Mouse (Mus musculus) MEL-GATA-1-ER (cell line): ENCODE measurements around the gene Ninl.

ENCODE experiments used
- DNase-seq: peaks from one replicate; pipeline ENCODE4 v3.0.0-alpha.2; 2012; ENCODE audit warnings: low read depth; ENCODE audit errors: extremely low read depth

Gene Ninl

DNA sequence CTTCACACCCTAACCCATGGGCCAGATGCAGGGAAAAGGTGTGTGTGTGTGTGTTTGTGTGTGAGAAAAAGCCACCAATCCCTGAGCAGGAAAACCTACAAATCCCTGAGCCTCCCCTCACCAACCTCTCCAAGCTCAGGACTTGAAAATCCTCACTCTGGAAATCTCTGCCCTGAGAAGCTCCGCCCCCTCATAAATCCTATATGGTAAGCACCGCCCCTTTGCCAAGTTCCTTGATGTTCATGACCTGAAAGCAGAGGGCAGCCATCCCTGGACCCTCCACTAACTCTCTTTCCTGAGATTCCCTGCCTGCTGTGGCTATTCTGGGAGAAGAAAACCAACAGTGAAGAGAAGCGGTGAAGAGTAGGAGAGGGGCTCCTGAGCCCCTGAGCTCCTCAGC is 40.2 kb downstream of the Ninl start:
- DNase-seq = no peak

DNA sequence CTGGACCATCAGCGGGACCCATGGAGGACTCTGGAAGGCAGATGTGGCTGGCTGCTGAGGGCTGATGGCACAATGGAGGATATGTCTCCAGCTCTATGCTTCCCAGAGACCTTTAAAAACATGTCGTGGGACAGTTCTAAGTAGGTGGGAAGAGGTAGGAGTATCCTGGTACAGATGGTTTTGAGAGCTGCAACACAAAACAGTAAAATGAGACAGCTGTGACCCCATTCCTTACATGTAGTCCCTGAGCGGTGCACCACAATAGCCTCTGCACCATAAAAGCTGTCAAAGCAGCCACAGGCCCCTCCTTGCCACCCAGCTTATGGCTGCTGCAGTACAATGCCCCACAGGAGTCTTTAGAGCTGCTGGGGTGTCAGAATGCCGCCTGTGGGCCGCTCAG is 41.6 kb downstream of the Ninl start:
- DNase-seq = no peak

DNA sequence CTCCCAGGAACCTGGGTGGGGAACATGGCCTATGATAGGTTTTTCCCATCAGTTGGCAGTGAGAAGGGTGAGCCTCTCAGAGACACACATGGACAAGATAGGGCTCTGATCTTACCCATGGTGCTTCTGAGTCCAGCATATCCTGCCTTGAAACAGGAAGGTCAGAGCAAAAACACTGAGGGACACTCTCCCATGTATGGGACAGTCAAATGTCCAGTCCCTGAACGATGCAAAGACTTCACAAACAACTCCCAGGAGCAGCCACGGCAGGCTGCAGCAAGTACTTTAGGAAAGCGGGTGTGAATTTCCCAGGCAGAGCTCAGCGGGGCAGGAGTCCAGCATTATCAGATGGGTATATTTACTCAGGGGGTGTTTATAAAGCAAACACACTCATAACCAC is 43.9 kb downstream of the Ninl start:
- no peak for DNase-seq

DNA sequence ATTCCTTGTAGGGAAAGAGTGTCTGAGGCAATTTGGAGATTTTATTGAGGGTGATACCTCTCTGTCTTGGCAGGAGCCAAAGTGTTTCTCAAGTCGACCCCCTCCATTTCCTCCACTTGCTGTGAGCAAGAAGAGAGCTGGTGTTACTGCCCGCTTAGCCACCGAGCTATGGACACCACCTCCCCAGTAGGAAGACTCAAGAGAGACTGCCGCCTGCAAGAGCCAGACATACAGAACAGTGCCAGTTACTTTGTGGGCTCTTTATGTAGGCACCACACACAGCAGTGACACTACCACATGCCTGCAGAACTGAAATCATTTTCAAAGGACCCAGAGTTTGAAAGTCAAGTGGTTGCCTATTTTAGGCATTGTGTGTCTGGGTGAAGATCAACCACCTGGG is 48.1 kb downstream of the Ninl start:
- no peak for DNase-seq

DNA sequence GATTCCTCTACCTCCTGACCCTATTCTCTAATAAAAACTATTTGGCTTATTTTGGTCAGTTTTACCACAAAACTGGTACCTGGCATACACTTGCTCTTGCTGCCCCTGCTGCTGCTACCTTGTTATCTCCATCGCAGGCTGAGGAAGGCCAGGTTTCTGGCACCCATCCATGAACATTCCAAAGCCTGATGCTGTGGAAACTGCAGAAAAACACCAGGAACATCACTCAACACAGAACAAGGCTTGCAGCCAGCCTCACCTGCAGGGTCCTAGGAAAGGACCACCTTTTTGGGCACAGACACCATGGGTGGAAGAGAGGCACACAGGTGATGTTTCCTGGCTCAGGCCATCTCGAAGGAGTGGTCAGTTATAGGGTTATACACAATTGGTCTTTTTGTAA is 48.7 kb downstream of the Ninl start:
- no peak for DNase-seq

DNA sequence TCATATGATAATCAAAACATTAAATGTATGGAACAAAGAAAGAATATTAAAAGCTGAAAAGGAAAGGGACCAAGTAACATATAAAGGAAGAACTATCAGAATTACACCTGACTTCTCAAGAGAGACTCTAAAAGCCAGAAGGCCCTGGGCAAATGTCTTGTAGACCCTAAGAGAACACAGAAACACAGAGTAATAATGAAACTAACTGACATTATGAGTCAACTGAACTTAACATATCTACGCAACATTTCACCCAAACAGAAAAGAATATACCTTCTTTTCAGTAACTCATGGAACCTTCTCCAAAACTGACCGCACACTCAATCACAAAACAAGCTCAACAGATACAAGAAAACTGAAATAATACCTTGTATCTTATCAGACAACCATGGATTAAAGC is 53.8 kb downstream of the Ninl start:
- DNase-seq = no peak

DNA sequence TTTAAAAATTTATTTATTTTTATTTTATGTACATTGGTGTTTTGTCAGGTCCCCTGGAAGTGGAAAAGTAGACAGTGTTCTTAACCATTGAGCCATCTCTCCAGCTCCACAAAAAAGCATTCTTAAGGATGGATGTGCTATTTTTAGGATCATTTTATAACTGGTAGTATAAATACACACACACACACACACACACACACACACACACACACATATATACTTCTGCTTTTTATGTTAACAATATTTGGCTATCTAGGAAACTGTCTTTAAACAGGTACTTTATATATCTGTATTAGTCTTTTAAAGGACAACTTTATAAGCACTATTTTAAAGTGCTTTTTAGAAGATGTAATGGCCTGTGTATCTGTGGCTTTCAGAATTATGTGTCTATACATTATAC is 57.1 kb downstream of the Ninl start:
- DNase-seq = peak; percentile 33

DNA sequence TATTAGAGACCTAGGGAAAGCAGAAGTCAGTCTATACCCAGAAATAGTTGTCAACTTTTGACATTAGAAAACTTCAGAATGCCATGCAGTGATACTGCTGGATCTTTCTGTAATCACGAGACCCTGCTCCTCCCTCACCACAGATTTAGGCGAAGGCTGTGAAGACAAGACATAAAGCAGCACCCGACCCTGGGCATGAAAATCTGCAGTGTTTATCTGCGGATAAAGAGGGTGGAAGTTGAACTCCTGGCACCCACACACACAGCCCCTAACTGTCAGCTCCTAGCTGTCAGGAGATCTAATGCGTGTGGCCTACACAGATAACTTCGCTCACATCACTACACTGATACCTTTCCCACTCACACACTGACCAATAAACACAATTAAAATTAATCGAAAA is 57.7 kb downstream of the Ninl start:
- peak; percentile 65 for DNase-seq

DNA sequence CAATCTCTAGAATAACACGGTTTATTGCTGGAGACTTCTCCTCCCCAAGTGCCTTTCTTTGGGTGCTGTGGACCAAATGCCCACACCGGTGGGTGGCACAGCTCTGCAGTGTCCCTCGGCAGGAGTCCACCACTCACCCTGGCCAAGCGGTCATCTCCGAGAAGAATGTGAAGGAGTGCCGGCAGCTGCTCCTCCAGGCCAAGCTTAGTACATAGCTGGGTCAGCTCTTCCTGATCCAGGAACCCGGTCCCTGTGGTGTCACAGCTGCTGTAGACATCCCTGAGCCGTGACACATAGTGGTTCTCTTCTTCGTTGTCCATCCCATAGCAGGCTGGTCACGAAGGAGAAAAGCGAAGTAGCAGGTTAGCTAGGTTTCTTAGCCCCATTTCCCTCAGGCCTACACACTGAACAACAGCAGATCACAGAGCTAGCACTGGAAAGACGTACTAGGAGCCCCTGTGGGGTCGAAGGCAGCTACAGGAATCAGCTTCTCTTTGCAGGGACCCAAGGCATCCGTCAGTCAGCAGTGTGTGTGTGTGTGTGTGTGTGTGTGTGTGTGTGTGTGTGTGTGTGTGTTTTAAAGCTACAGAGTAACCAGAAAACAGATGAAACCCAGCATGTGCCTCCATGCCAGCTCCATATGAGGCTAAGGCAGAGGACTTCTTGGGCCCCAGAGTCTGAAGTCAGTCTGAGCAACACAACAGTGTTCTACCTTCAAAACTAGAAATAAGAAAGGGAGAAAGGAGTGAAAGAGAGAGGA is 59.1 kb downstream of the Ninl start:
- no peak for DNase-seq

DNA sequence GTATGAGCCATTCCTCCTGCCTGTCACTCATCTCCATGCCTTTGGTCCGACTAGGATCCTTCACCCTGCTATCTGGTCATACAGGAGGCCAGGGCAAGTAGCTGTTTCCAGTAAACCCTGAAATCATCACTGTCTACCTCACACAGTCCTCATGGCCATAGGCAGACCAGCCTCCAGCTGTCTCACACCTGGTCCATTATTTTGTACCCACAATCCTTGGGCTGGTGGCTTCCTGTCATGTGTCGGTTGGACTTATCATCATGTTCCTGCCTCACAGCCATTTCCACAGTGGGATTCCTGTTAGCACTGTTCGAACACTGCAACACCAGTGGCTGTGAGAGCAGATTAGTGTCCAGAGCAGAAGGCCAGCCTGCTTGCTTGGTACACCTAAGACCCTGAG is 60.4 kb downstream of the Ninl start:
- no peak for DNase-seq

DNA sequence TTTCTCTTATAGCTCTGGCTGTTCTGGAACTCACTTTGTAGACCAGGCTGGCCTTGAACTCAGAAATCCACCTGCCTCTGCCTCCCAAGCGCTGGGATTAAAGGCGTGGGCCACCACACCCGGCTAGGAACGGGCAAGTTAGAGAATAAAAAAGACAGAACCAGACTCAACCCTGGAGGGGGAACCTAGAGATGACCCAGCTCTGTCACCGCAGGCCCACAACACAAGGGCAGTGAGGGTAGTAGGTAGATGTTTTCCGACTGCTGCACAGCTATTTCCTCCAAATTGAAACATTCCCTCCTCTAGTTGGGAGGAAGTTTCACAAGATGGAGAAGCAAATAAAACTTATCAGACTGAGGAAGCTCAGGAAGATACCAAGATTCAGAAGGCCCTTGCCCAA is 61.5 kb downstream of the Ninl start:
- no peak for DNase-seq

DNA sequence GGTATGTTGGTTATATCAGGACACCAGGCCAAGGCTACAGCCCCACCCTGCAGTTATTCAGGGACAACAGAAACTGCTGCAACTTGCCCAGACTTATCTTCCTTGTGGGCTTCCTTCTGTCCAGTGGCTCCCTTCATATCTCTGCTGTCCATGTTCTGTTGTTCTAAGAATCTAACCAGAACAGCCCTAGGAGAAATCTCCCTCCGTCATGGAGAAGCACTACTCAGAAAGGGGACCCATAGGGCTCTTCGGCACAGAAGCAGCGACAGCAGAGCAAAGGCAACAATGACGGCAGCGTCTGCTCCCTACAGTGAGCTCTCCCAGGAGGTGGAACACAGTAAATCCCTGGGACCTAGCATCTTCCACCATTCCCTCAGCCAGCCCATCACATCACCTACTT is 62.3 kb downstream of the Ninl start:
- DNase-seq = peak; percentile 77

DNA sequence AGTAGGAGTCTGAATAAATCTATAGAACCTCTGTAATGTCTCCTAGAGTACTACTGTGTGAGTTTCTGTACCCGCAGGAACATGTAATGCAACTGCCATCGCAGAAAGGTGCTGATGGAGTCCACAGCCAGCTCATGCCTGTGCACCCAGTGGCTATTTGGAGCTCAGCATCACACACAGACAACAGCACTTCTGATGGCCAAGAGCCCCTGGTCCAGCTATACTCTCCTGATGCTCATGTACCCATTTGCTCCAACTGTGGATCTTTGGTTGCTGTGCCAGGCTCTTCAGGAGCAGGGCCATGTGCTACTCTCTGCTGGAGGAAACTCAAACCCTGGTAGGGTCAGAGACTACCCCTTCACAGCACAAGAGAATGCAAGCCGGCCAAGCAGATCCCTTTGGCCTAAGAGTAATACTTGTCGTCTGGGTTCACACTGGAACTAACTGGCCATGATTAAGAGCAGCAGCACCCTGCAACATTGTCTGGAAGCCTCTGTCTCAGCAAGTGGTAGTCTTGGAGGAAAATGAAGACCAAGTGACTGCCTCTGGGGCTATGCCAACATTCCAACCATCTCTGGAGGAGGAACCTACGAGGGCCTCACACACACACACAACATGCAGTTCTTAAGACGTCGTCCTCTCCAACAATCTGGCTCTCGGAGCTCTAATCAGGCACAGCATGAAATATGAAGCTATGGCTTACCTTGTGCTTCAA is 65.6 kb downstream of the Ninl start:
- no peak for DNase-seq

DNA sequence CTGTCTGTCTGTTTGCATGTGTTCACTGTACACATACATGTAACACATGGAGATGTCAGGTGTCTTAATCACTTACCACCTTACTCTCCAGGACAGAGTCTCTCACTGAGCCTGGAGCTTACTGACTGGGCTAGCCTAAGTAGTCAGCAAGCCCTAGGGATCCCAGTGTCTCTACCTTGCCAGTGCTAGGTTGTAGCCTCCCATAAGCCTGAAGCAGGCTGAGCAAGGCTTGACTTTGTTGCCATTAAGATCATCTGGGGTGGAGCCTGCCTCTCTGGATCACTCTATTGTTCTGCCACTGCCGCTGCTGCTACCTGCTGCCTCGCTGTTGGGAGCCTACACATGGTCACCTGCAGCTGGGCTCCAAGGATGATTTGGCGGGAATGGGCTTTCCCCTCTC is 66.5 kb downstream of the Ninl start:
- no peak for DNase-seq

DNA sequence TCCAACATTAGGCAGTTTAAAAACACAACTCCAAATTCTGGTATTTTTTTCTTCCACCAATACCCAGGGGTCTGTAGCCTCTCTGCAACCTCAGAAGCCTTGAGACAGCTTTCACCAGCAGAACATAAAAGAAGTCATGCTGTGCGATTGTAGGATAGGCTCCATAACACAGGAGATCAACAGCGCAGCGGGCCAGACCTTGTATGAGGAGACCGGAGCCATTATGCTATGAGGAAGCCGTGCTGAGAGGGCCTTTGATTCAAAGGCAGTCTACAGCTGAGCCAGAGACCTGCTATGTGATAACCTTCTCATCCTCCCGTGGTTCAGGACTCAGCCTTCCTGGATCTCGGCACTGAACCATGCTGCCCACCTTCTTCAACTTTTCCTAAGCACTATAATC is 67.3 kb downstream of the Ninl start:
- DNase-seq = no peak

DNA sequence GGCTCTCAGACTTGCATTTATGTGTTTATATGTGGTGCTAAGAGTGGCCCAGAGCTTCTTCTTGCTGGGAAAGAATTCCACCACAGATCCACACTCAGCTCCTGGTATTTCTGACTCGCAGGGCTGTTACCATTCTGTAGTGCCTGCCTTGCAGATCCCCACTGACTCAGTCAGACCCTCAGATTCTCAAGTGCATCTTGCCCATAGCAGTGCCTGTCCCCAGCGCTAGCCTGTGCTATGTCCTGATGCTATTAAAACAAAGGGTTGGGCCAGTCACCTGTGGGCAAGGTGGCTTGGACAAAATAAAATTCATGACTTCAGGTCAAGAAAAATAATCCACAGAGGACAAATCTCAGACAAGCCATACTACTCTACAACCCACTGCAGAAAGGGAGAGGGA is 70.0 kb downstream of the Ninl start:
- no peak for DNase-seq

DNA sequence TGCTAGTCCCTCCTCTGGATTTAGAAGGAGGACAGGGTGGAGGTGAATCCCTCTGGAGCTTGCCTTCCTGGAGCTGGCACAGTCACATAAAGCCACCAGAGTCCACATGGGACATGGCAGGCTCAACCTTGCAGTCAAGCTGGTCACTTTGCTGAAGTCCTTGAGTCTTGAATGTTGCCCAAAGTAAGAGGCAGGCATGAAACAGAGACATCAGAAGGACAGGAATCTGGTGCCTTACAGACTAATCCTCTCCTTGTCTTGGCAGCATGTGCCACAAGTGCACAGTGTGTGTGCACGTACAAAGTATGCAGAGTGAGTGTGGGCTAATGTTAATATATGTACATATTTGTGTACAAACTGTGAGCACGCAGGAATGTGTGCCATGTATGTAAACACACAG is 71.7 kb downstream of the Ninl start:
- DNase-seq = no peak

DNA sequence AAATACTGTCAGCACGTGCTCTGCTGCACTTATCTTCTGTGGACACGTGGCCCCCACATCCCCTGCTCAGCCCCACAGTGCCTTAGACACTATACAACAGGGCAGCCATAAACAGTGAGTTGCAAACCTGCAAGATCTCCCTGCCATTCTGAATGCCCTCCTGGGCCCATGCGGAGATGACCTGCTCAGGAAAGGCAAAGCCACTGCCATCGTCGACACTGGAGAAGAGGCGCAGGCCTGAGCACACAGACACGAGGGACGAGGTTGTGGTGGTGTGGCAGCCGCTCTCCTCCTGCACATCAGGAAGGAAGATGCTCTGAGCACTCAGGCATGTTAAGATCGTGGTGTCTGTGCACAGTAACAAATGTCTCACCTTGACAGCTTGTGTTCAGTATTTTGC is 73.2 kb downstream of the Ninl start:
- DNase-seq = no peak

DNA sequence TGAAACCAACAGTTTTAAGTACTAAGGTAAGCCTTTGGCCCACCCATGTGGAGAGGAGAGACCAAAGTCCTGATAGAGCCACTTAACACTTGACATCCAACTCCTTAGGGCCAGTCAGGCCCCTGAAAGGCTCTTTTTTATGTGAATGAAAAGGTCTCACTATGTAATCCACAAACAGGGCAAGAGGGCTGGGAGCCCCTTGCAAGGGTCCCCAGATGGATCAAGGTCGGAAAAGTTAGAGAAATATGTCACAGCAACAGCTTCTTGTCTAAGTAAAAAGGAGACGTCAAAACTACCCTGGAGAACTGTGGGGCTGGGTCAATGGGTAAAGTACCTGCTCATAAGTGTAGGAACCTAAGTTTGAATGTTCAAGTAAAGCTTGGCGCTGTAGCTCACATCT is 74.5 kb downstream of the Ninl start:
- DNase-seq = no peak

DNA sequence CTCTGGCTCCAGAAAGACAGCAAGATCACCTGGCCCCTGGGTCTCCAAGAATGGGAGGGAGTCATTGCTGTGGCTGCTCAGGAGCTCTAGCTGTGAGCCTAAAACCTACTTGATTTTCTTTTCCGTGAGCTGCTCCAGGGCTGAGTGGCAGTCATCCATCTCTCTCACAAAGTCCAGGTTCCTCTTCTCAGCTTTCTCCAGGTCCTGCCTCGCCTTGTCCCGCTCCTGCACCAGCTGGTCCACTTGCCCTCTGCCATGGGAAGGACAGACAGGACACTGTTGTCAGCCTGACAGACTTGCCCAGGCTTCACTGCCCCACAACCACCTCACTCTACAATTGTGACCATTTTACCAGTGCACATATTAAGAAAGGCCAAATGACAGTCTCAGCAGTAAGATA is 75.9 kb downstream of the Ninl start:
- DNase-seq = no peak

DNA sequence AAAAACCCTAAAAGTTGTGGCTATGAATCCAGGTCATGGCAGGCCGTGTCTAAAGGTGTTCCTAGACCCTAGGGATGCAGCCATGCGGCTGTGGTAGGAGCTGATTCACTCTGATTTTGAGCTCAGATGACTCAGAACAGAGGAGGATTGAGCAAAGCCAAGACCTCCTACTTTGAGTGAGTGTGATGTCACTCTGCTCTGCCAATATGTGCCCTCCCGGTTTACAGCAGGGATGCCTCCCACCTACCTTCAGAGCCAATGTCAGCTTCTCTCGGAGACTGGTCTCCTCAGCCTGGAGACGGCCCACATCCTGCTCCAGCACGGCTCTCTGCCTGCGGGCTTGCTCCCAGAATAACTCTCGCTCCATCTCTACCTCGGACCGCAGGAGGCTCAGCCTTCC is 79.7 kb downstream of the Ninl start:
- no peak for DNase-seq

DNA sequence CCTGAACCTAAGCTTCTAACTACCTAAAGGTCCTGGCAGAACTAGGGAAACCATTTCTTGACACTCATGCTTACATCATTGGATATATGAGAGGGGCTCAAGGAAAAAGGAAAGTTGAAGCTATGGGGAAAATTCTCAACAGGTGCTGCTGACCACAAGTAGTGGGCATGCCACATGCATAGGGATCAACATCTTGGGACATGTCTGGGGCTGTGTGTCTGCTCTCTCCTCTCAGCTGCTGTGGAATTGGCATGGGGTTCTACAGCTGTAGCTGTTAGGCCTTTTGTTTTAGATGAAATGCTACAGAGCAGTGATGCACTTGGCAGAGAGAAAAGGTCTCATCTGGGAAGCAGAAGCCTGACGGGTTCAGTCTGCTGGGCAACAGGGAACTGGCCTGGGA is 83.3 kb downstream of the Ninl start:
- no peak for DNase-seq

DNA sequence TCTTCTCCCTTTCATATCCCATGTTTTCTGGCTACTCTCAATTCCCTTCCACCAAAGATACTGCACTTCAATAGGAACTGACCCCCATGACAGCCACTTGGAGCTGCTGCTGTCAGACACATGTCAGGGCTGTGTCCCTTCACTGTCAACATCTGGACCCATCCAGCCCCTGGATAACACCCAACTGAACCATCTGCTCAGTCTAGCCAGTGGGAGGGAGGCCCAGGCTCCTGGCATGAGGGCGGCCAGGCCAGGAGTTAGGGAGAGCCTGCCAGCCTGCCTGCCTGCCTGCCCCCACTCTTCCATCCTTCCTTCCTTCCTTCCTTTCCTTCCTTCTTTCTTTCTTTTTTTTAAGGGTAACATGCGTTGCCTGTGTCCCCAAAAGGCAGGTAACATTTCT is 88.0 kb downstream of the Ninl start:
- no peak for DNase-seq
